Mouse (Mus musculus): Measurements from ENCODE around the gene Muc16. TPM values are rescaled to one million over a fixed set of nuclear protein-coding genes. Genes with fewer than 3 reads are reported as not detected.

Gene Muc16
- polyA plus RNA-seq, 1 experiment: 1.1 TPM

- DNase-seq: no peak
- 52% methylated on average over 2 of the region's 2 CpGs for WGBS
- H3K27ac ChIP-seq (ENCODE audit: control insufficient read depth, insufficient read depth, low read length): no peak overlapping the region
- H3K4me1 ChIP-seq (replicated peaks; ENCODE audit: control insufficient read depth, insufficient read depth, low read length): no peaks in the 10 kb centered on the region
- no peaks in the 10 kb centered on the region for H3K27me3 ChIP-seq (ENCODE audit: control insufficient read depth, insufficient read depth, low read length)
- no peak overlapping the region for H3K4me3 ChIP-seq (ENCODE audit: control insufficient read depth, insufficient read depth, low read length)
- TF ChIP-seq CTCF (IDR thresholded peaks at IDR 0.05; ENCODE audit: borderline replicate concordance, control insufficient read depth, extremely low read depth, insufficient read depth, low read length, poor library complexity) (no peak), POLR2A (IDR thresholded peaks at IDR 0.05; ENCODE audit: control insufficient read depth, extremely low read depth, insufficient read depth, low read length, poor library complexity) (no peak)
- no peaks in the 10 kb centered on the region for H3K36me3 ChIP-seq (ENCODE audit: control insufficient read depth, insufficient read depth, low read length)
Observed at GRCm38 (mm10) chr9:18508098-18508497, 166.2 kb downstream of the Muc16 start.

- TF ChIP-seq CTCF (IDR thresholded peaks at IDR 0.05; ENCODE audit: borderline replicate concordance, control insufficient read depth, extremely low read depth, insufficient read depth, low read length, poor library complexity) (no peak), POLR2A (IDR thresholded peaks at IDR 0.05; ENCODE audit: control insufficient read depth, extremely low read depth, insufficient read depth, low read length, poor library complexity) (no peak)
- 86% methylated on average over 3 of the region's 3 CpGs for WGBS
- Histone ChIP-seq H3K36me3 (ENCODE audit: control insufficient read depth, insufficient read depth, low read length) (no peaks in the 10 kb centered on the region), H3K27ac (ENCODE audit: control insufficient read depth, insufficient read depth, low read length) (no peak within 1 kb of the TSS), H3K4me1 (replicated peaks; ENCODE audit: control insufficient read depth, insufficient read depth, low read length) (peaks cover 6% of the 10 kb centered on the region; the same call in 1 of the 2 replicates), H3K27me3 (ENCODE audit: control insufficient read depth, insufficient read depth, low read length) (no peaks in the 10 kb centered on the region), H3K4me3 (ENCODE audit: control insufficient read depth, insufficient read depth, low read length) (no peak within 1 kb of the TSS)
- no peak for DNase-seq
Observed at GRCm38 (mm10) chr9:18478168-18478567, 196.2 kb downstream of the Muc16 start, which contains the start of the genes Zfp558 and Mbd3l1. Gene Zfp558, minus strand, starts transcription at chr9:18478268. Gene Mbd3l1, plus strand, starts transcription at chr9:18478359.

GRCm38 (mm10) chr9:18473324-18474128 is 200.8 kb downstream of the Muc16 start:
- Histone ChIP-seq H3K36me3 (ENCODE audit: control insufficient read depth, insufficient read depth, low read length) (no peaks in the 10 kb centered on the region), H3K27ac (ENCODE audit: control insufficient read depth, insufficient read depth, low read length) (peak overlapping the region; percentile 64), H3K4me1 (replicated peaks; ENCODE audit: control insufficient read depth, insufficient read depth, low read length) (peaks cover 7% of the 10 kb centered on the region; the same call in 1 of the 2 replicates), H3K4me3 (ENCODE audit: control insufficient read depth, insufficient read depth, low read length) (peak overlapping the region; percentile 55), H3K27me3 (ENCODE audit: control insufficient read depth, insufficient read depth, low read length) (no peaks in the 10 kb centered on the region)
- TF ChIP-seq CTCF (IDR thresholded peaks at IDR 0.05; ENCODE audit: borderline replicate concordance, control insufficient read depth, extremely low read depth, insufficient read depth, low read length, poor library complexity): no peak
- TF ChIP-seq POLR2A (IDR thresholded peaks at IDR 0.05; ENCODE audit: control insufficient read depth, extremely low read depth, insufficient read depth, low read length, poor library complexity): peak; percentile 48; the same call in 1 of the 2 replicates
- DNase-seq: peak; percentile 78
- 6% methylated on average over 39 of the region's 39 CpGs for WGBS

GRCm38 (mm10) chr9:18468005-18468404 is 206.3 kb downstream of the Muc16 start:
- H3K4me1 ChIP-seq (replicated peaks; ENCODE audit: control insufficient read depth, insufficient read depth, low read length): no peaks in the 10 kb centered on the region
- H3K36me3 ChIP-seq (ENCODE audit: control insufficient read depth, insufficient read depth, low read length): no peaks in the 10 kb centered on the region
- H3K27me3 ChIP-seq (ENCODE audit: control insufficient read depth, insufficient read depth, low read length): no peaks in the 10 kb centered on the region
- H3K27ac ChIP-seq (ENCODE audit: control insufficient read depth, insufficient read depth, low read length): no peak overlapping the region
- no peak for DNase-seq
- 92% methylated on average over 3 of the region's 3 CpGs for WGBS
- TF ChIP-seq CTCF (IDR thresholded peaks at IDR 0.05; ENCODE audit: borderline replicate concordance, control insufficient read depth, extremely low read depth, insufficient read depth, low read length, poor library complexity) (no peak), POLR2A (IDR thresholded peaks at IDR 0.05; ENCODE audit: control insufficient read depth, extremely low read depth, insufficient read depth, low read length, poor library complexity) (no peak)
- no peak overlapping the region for H3K4me3 ChIP-seq (ENCODE audit: control insufficient read depth, insufficient read depth, low read length)

- TF ChIP-seq CTCF (IDR thresholded peaks at IDR 0.05; ENCODE audit: borderline replicate concordance, control insufficient read depth, extremely low read depth, insufficient read depth, low read length, poor library complexity) (no peak), POLR2A (IDR thresholded peaks at IDR 0.05; ENCODE audit: control insufficient read depth, extremely low read depth, insufficient read depth, low read length, poor library complexity) (no peak)
- WGBS: 90% methylated on average over 3 of the region's 3 CpGs
- H3K27me3 ChIP-seq (ENCODE audit: control insufficient read depth, insufficient read depth, low read length): no peaks in the 10 kb centered on the region
- DNase-seq: no peak
- H3K4me1 ChIP-seq (replicated peaks; ENCODE audit: control insufficient read depth, insufficient read depth, low read length): no peaks in the 10 kb centered on the region
- H3K27ac ChIP-seq (ENCODE audit: control insufficient read depth, insufficient read depth, low read length): no peak overlapping the region
- no peak overlapping the region for H3K4me3 ChIP-seq (ENCODE audit: control insufficient read depth, insufficient read depth, low read length)
- H3K36me3 ChIP-seq (ENCODE audit: control insufficient read depth, insufficient read depth, low read length): no peaks in the 10 kb centered on the region
Observed at GRCm38 (mm10) chr9:18467350-18467749, 207.0 kb downstream of the Muc16 start.

GRCm38 (mm10) chr9:18456520-18456919 is 217.8 kb downstream of the Muc16 start:
- no peaks in the 10 kb centered on the region for H3K27me3 ChIP-seq (ENCODE audit: control insufficient read depth, insufficient read depth, low read length)
- H3K36me3 ChIP-seq (ENCODE audit: control insufficient read depth, insufficient read depth, low read length): no peaks in the 10 kb centered on the region
- WGBS: 86% methylated on average over 4 of the region's 4 CpGs
- no peak for DNase-seq
- no peaks in the 10 kb centered on the region for H3K4me1 ChIP-seq (replicated peaks; ENCODE audit: control insufficient read depth, insufficient read depth, low read length)
- H3K4me3 ChIP-seq (ENCODE audit: control insufficient read depth, insufficient read depth, low read length): no peak overlapping the region
- no peak overlapping the region for H3K27ac ChIP-seq (ENCODE audit: control insufficient read depth, insufficient read depth, low read length)
- TF ChIP-seq CTCF (IDR thresholded peaks at IDR 0.05; ENCODE audit: borderline replicate concordance, control insufficient read depth, extremely low read depth, insufficient read depth, low read length, poor library complexity): no peak
- TF ChIP-seq POLR2A (IDR thresholded peaks at IDR 0.05; ENCODE audit: control insufficient read depth, extremely low read depth, insufficient read depth, low read length, poor library complexity): no peak

Other genes starting within 250 kb of the Muc16 start
- gene Mbd3l2, start 243.9 kb downstream of the Muc16 start, polyA plus RNA-seq (2012; rRNA removed): not detected in 2 replicates
- 0.34 TPM in 2 replicates for gene Zfp558, start 196.3 kb downstream of the Muc16 start, polyA plus RNA-seq (2012; rRNA removed)
- not detected in 2 replicates for gene Mbd3l1, start 196.2 kb downstream of the Muc16 start, polyA plus RNA-seq (2012; rRNA removed)
- gene Olfr24, start 89.5 kb upstream of the Muc16 start, polyA plus RNA-seq (2012; rRNA removed): not detected in 2 replicates
- gene Olfr828, start 145.0 kb upstream of the Muc16 start, polyA plus RNA-seq (2012; rRNA removed): not detected in 2 replicates
- gene Olfr829, start 180.4 kb upstream of the Muc16 start, polyA plus RNA-seq (2012; rRNA removed): not detected in 2 replicates
- not detected in 2 replicates for gene Olfr830, start 200.2 kb upstream of the Muc16 start, polyA plus RNA-seq (2012; rRNA removed)